In the genomic region with DNA sequence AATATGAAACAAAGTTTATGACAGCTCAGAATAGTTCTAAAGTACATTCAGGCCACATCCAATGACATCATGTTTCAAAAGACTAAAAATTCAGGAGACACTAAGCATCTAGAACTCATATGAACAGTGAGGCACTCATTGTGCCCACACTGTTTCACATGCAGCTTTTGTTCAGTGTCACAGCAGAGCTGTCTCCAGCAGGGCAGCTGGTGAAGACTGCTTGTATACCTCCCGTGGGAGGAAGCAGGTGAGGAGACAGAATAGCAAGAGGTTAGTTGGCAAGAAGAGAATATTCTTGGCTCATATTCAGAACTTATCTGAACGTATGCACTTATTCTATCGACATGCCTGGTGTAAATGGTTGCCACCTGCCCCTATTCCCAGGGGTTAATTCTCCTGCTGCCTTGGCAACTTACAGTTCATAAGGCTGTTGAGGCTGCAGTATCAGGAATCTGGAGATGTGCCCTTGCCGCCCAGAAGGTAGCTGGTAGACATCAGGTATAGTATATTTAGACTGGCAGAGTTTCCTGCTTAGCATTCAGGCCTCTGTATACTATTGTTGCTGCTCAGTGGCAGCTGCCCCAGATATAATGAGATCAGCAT, we compare ENCODE assay signal across 15 mouse cellular contexts.
DNase-seq lines count a peak whose midpoint lies in the region; ATAC-seq and TF ChIP-seq lines count a peak whose summit lies in the region.
"Had no signal": no experiment of that assay in that cellular context is flagged by ENCODE, and none has a peak within 500 bp of the region (broad histone marks: within the 10 kb centered on the region; RNA-seq: fewer than 3 reads in every experiment).

No protein-coding gene starts in this region.

- TF ChIP-seq EP300 in stomach, postnatal 0 days (optimal IDR thresholded peaks at IDR 0.05), result no peak

- no peaks in the 10 kb centered on the region for H3K9me3 ChIP-seq in hindbrain, embryonic 15.5 days
- H3K9me3 ChIP-seq in hindbrain, embryonic 11.5 days (ENCODE audit: control insufficient read depth, low read length), result no peaks in the 10 kb centered on the region
- no peaks in the 10 kb centered on the region for H3K9me3 ChIP-seq in stomach, embryonic 15.5 days
- H3K9me3 ChIP-seq in stomach, postnatal 0 days (ENCODE audit: control insufficient read depth, low read length), result no peaks in the 10 kb centered on the region
- H3K9me3 ChIP-seq: midbrain, embryonic 12.5 days had no signal

- no peak overlapping the region for H3K9ac ChIP-seq in hindbrain, embryonic 15.5 days
- no peak overlapping the region for H3K9ac ChIP-seq in hindbrain, embryonic 11.5 days (ENCODE audit: low read depth, low read length)
- no peak overlapping the region for H3K9ac ChIP-seq in stomach, embryonic 15.5 days
- H3K9ac ChIP-seq in stomach, postnatal 0 days (ENCODE audit: low read length), result no peak overlapping the region
- H3K9ac ChIP-seq: liver, postnatal 0 days; midbrain, embryonic 12.5 days had no signal

- no peak for TF ChIP-seq CTCF in stomach, postnatal 0 days (IDR thresholded peaks at IDR 0.05; ENCODE audit: low read depth)

- no peaks in the 10 kb centered on the region for H3K4me1 ChIP-seq in hindbrain, embryonic 15.5 days (replicated peaks)
- H3K4me1 ChIP-seq in hindbrain, embryonic 11.5 days (replicated peaks; ENCODE audit: control insufficient read depth, insufficient read depth, low read length), result no peaks in the 10 kb centered on the region
- no peaks in the 10 kb centered on the region for H3K4me1 ChIP-seq in stomach, embryonic 15.5 days
- H3K4me1 ChIP-seq in stomach, postnatal 0 days (replicated peaks; ENCODE audit: control insufficient read depth, insufficient read depth), result no peaks in the 10 kb centered on the region
- H3K4me1 ChIP-seq: midbrain, embryonic 12.5 days had no signal

- H3K27ac ChIP-seq in hindbrain, embryonic 15.5 days (replicated peaks), result no peak overlapping the region
- no peak overlapping the region for H3K27ac ChIP-seq in hindbrain, embryonic 11.5 days (ENCODE audit: low read depth, low read length)
- no peak overlapping the region for H3K27ac ChIP-seq in stomach, embryonic 15.5 days
- no peak overlapping the region for H3K27ac ChIP-seq in stomach, postnatal 0 days (replicated peaks)
- H3K27ac ChIP-seq: midbrain, embryonic 12.5 days had no signal

- H3K4me2 ChIP-seq in hindbrain, embryonic 15.5 days, result no peak overlapping the region
- H3K4me2 ChIP-seq in hindbrain, embryonic 11.5 days (replicated peaks; ENCODE audit: low read depth, low read length), result no peak overlapping the region
- no peak overlapping the region for H3K4me2 ChIP-seq in stomach, embryonic 15.5 days
- no peak overlapping the region for H3K4me2 ChIP-seq in stomach, postnatal 0 days (replicated peaks; ENCODE audit: low read depth)
- H3K4me2 ChIP-seq: midbrain, embryonic 12.5 days had no signal

- 60% methylated on average over 4 of the region's 4 CpGs for WGBS in hindbrain, embryonic 15.5 days
- WGBS in hindbrain, embryonic 11.5 days, result 72% methylated on average over 4 of the region's 4 CpGs
- 62% methylated on average over 4 of the region's 4 CpGs for WGBS in stomach, embryonic 15.5 days
- WGBS in stomach, postnatal 0 days, result 66% methylated on average over 4 of the region's 4 CpGs

- ATAC-seq in hindbrain, embryonic 15.5 days (ENCODE audit: low FRiP score, low read depth), result peak; percentile 72
- no peak for ATAC-seq in hindbrain, embryonic 11.5 days (ENCODE audit: low FRiP score)
- peak; percentile 76; the same call in 1 of the 2 replicates for ATAC-seq in stomach, embryonic 15.5 days (ENCODE audit: insufficient read depth, low FRiP score, low read depth)
- ATAC-seq in stomach, postnatal 0 days (ENCODE audit: low FRiP score, low TSS enrichment), result no peak
- ATAC-seq: liver, postnatal 0 days had no signal

- no peak overlapping the region for H3K4me3 ChIP-seq in hindbrain, embryonic 15.5 days
- H3K4me3 ChIP-seq in hindbrain, embryonic 11.5 days (ENCODE audit: low read depth, low read length), result no peak overlapping the region
- no peak overlapping the region for H3K4me3 ChIP-seq in stomach, embryonic 15.5 days (replicated peaks)
- no peak overlapping the region for H3K4me3 ChIP-seq in stomach, postnatal 0 days (ENCODE audit: low read depth, low read length)
- H3K4me3 ChIP-seq: midbrain, embryonic 12.5 days had no signal

- no peaks in the 10 kb centered on the region for H3K36me3 ChIP-seq in hindbrain, embryonic 15.5 days
- no peaks in the 10 kb centered on the region for H3K36me3 ChIP-seq in hindbrain, embryonic 11.5 days (ENCODE audit: control insufficient read depth, insufficient read depth, low read length)
- no peaks in the 10 kb centered on the region for H3K36me3 ChIP-seq in stomach, embryonic 15.5 days
- H3K36me3 ChIP-seq in stomach, postnatal 0 days (ENCODE audit: control insufficient read depth, insufficient read depth, low read length), result no peaks in the 10 kb centered on the region
- H3K36me3 ChIP-seq: G1E; midbrain, embryonic 12.5 days had no signal

- no peaks in the 10 kb centered on the region for H3K27me3 ChIP-seq in hindbrain, embryonic 15.5 days
- no peaks in the 10 kb centered on the region for H3K27me3 ChIP-seq in hindbrain, embryonic 11.5 days (ENCODE audit: control insufficient read depth, insufficient read depth, low read length)
- H3K27me3 ChIP-seq in stomach, embryonic 15.5 days (replicated peaks), result no peaks in the 10 kb centered on the region
- H3K27me3 ChIP-seq in stomach, postnatal 0 days (ENCODE audit: control insufficient read depth, insufficient read depth, low read length), result no peaks in the 10 kb centered on the region
- H3K27me3 ChIP-seq: midbrain, embryonic 12.5 days had no signal

- no peak for DNase-seq in hindbrain, embryonic 11.5 days (ENCODE audit: low spot score)
- DNase-seq in stomach, postnatal 0 days (ENCODE audit: low spot score), result no peak
- DNase-seq in cerebellum, postnatal 36 days, result peak; percentile 4 to 5
- DNase-seq in heart, postnatal 14 days, result no peak
- DNase-seq in heart, adult 18-20 months, result no peak
- DNase-seq: adrenal gland, adult 2 months; gastrocnemius, postnatal 10 days; kidney, adult 18-20 months; kidney, postnatal 4 days; liver, postnatal 0 days; right cerebral cortex, postnatal 14 days had no signal

- intact Hi-C loops in heart, postnatal 14 days (cut with DNase I), result no loop called here

Comparison
In these comparisons a context has a peak if more than half of its experiments do, and no peak if none do; other contexts are left out.
1. ATAC-seq: peak in hindbrain, embryonic 15.5 days (single experiment) and stomach, embryonic 15.5 days (single experiment); none in hindbrain, embryonic 11.5 days (single experiment) and stomach, postnatal 0 days (single experiment).
2. DNase-seq: peak in cerebellum, postnatal 36 days (2 of 2); none in hindbrain, embryonic 11.5 days (single experiment), stomach, postnatal 0 days (single experiment), heart, postnatal 14 days (0 of 2) and heart, adult 18-20 months (0 of 2).